Mouse (Mus musculus) layer of hippocampus, postnatal 25 days (tissue): Measurements from ENCODE around the gene Cdk9. TPM values are rescaled to one million over a fixed set of nuclear protein-coding genes. Genes with fewer than 3 reads are reported as not detected.

Experiments used
- DNase-seq, 2 experiments: peaks; one replicate each; pipeline ENCODE4 v3.0.0; 2022; ENCODE audit warnings: mixed read lengths in 2 of 2, low spot score in 1 of 2; ENCODE audit errors: extremely low spot score in 1 of 2
- total RNA-seq, 2 experiments: library from RNA; stranded (reverse); gene quantifications; 2 replicates each; pipeline ENCODE4 v1.2.3; 2021

Gene Cdk9
- total RNA-seq, 2 experiments from 2014 or later, result 96.0 to 106 TPM

- no peak for DNase-seq
Observed at GRCm38 (mm10) chr2:32681754-32682153, 31.1 kb downstream of the Cdk9 start.

GRCm38 (mm10) chr2:32680961-32681650 lies 31.8 kb downstream of the Cdk9 start:
- DNase-seq, result no peak

DNA sequence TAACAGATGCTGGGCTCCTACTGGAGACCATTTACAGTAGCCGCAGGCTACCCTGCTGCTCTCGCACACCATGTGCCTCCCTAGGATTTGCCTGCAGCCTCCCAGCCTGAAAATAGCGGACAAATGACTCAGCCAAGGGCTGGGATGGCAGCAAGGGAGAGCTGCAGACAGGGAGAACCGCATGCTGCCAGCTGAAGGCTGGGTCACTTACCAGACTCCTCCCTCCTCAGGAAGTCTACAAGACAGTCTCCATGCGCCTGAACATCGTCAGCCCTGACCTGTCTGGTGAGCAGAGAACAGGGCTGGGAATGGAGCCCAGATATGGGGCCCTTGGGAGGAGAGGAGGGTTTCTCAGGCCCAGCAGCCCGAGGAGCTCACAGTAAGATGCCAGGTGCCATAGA lies 32.8 kb downstream of the Cdk9 start:
- DNase-seq, result no peak

DNA sequence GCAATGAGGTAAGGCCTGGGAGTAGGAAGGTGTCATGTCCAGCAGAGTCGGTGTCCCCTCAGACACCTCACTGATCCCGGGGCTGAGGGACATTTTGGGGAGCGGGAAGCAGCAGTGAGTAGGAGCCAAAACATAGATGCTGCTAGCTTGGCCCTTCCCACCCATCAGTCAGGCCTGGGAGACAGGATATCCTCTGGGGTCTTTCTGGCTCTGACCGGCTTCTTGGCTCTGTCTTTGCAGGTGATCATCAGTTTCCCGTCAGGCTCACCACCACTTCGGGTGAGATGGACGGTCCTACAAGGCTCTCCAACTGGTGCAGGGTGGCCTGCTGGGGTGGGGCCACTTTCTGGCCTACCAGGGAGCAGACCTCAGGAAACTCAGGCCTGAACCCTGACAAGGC lies 35.2 kb downstream of the Cdk9 start:
- no peak for DNase-seq

GRCm38 (mm10) chr2:32676821-32677220 lies 36.1 kb downstream of the Cdk9 start:
- DNase-seq, result no peak

GRCm38 (mm10) chr2:32673176-32673917 lies 39.5 kb downstream of the Cdk9 start:
- DNase-seq, result no peak

DNA sequence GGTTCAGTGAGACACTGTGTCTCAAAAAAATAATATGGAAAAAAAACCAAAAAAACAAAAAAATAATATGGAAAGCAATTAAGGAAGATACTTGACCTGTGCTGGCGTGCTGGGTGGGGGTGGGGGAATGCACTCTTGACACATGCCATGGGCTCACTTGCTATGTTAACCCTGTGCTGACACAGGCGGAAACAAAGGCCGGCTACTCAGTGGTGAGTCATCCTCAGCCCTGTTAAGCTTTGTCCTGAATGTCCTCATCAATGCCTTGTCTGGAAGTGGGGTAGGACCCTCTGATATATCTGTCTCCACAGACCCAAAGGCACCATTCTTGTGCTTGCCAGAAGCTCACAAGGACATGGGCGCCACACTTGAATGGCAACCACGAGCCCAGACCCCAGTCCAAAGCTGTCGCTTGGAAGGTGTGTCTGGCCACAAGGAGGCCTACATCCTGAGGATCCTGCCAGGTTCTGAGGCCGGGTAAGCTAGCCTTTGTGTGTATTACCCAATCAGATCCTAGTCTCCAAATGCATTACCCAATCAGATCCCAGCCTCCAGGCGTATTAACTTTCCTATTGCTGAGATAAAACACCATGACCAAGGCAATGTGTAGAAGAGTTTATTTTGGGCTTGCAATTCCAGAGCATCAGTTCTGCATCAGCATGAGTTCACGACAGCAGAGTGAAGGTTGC lies 40.8 kb downstream of the Cdk9 start:
- DNase-seq, result no peak

DNA sequence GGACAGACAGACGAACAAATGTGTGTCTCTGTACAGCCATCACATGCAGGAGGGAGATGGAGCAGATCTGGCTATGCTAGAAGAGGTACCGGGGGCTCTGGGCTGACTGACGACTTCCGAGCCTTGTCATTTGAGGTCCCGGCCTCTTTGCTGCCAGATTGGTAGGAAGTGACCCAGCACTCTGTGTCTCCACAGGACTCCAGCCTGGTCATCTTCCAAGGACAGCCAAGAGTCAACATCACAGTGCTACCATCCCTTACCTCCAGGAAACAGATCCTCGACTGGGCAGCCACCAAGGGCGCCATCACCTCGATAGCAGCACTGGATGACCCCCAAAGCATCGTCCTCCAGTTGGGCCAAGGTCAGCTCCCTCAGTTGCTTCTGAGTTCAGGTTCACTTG lies 41.7 kb downstream of the Cdk9 start:
- no peak for DNase-seq

DNA sequence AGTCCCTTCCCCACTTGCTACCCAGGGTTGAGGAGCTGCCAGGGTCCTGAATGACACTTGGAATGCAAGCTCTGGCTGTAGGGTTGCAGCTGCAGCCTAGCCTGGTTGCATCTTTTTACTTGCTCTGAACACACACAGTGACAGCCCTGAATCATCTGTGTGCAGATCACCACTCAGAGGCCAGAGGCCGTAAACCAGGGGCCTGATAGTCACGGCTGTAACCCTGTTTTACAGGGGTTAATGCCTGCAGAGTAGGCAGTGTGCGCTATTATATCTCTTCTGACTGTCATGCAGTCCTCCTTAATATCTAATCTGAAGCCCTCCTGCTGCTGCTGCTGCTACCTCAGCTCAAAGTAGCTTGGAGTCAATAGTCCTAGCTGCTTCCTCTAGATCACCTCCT lies 43.0 kb downstream of the Cdk9 start:
- DNase-seq, result no peak

- no peak for DNase-seq
Observed at GRCm38 (mm10) chr2:32668176-32668575, 44.7 kb downstream of the Cdk9 start.

- no peak for DNase-seq
Observed at GRCm38 (mm10) chr2:32667775-32668174, 45.1 kb downstream of the Cdk9 start.

GRCm38 (mm10) chr2:32665853-32666252 lies 47.0 kb downstream of the Cdk9 start:
- DNase-seq, result no peak

DNA sequence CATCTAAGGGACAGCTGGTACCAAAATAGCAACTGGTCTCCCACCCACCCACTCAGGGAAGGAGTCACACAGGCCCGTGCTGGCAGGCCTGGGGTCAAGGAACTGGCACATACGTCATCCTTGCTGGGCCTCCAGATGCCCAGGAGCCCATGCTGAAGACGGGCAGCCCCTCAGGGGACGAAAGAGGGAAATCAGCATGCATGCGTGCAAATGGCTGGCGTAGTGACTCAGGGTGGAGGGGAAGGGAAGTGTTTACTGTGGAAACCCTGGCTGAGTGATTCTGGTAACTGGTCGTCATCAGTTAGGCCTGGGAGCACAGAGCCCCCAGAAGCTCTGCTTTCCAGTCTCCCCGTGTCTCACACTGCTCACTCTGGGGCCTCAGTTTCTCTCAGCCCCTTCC lies 47.5 kb downstream of the Cdk9 start:
- no peak for DNase-seq

GRCm38 (mm10) chr2:32662291-32662690 lies 50.6 kb downstream of the Cdk9 start:
- DNase-seq, result no peak

DNA sequence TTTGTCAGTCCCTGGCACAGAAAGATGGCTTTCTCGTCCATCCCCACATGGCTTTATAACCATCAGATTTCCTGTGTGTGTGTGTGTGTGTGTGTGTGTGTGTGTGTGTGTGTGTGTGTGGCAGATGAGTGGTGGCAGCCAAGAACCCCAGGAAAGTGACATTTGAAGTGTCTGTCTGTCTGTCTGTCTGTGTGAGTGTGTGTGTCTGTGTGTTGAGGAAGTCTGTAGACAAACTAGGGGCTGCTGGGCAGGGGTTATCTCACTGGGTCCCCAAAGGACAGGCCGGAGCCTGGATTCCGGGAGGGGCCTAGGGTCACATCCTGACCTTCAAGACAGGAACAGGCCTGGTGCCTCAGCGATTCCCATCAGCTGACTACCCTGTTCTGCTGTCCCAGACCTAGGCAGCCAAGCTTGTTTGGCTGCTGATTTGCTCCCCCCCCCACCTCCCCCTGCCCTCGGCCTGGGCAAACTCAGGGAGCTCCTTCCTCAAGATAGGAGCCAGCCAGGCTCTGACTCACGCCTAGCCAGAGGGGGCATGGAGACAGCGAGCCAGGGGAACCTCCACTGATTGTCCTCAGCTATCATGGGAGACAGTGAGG lies 51.3 kb downstream of the Cdk9 start:
- no peak for DNase-seq

- no peak for DNase-seq
Observed at GRCm38 (mm10) chr2:32658873-32659272, 54.0 kb downstream of the Cdk9 start.

DNA sequence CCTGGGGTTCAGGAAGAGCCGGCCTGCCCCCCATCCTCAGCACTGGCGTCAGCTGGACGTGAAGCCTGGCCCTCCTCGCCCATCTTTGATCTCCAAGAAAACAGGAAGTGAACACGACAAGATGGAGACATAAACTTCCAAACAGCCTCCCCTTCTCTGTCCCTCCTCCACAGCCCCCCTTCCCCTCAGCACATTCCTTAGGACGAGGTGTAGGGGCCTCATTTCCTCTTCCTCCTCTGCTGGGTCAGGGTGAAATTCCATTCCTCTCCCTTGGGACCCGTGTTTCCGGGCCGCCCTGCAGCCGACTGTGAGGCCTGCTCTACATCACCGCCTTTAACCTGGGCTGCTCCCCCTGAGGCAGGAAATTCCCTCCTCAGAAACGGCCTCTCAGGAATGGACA lies 57.0 kb downstream of the Cdk9 start:
- DNase-seq, result no peak
